Mouse (Mus musculus): ENCODE results near the gene Pusl1. TPM values are rescaled to one million over a fixed set of nuclear protein-coding genes. Genes with fewer than 3 reads are reported as not detected.
A peak's percentile ranks its signal among the peaks of the same experiment; 100 is the strongest.

Gene Pusl1
- polyA plus RNA-seq, 1 experiment from 2014 or later = 31.5 TPM

DNA sequence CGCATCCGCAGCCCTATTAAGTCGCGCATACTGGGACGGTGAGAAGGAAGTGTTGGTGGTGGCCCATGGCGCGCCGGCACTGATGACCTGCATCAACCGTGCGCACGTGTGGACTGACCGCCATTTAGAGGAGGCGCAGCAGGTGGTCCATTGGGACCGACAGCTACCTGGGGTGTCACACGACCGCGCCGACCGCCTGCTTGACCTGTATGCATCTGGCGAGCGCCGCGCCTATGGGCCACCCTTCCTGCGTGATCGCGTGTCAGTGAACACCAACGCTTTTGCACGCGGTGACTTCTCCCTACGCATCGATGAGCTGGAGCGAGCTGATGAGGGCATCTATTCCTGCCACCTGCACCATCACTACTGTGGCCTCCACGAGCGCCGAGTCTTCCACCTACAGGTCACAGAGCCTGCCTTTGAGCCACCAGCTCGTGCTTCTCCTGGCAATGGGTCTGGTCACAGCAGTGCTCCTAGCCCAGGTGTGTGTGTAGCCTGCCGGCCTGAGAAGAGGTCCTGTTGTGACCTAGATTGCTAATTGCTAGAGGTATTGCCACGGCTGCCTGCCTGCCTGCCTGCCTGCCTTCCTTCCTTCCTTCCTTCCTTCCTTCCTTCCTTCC, 49.8 kb downstream of the Pusl1 start:
- WGBS = 43% methylated on average over 38 of the region's 38 CpGs
- H3K4me2 ChIP-seq = peak overlapping the region; percentile 95
- ATAC-seq (ENCODE audit: insufficient number of reproducible peaks, low FRiP score) = no peak
- H3K4me1 ChIP-seq (replicated peaks) = peaks cover 51% of the 10 kb centered on the region
- no peaks in the 10 kb centered on the region for H3K9me3 ChIP-seq (replicated peaks)
- H3K9ac ChIP-seq = no peak overlapping the region
- H3K27me3 ChIP-seq (replicated peaks) = peaks cover 4% of the 10 kb centered on the region; the same call in 1 of the 2 replicates
- H3K27ac ChIP-seq (ENCODE audit: poor library complexity, severe bottlenecking) = no peak overlapping the region
- peaks cover 23% of the 10 kb centered on the region for H3K36me3 ChIP-seq
- H3K4me3 ChIP-seq = 0 out of 2 replicates have a peak overlapping the region, but pooled peaks have one; percentile 56

DNA sequence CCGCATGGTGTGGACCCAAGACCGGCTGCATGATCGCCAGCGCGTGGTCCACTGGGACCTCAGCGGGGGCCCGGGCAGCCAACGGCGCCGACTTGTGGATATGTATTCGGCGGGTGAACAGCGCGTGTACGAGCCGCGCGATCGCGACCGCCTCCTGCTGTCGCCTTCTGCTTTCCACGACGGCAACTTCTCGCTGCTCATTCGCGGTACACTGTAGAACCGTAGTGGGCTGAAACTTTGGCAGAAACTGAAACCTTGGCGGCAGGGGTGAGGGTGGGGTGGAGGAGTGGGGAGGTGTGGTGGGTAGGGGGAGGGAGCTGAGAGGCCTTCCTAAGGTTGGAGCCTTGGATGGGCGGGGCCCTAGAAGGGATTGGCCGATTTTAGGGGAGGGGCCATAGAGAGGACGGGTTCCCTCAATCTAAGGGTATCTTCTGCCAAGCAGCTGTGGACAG, 50.6 kb downstream of the Pusl1 start:
- Histone ChIP-seq H3K4me1 (replicated peaks) (peaks cover 45% of the 10 kb centered on the region), H3K27ac (ENCODE audit: poor library complexity, severe bottlenecking) (no peak overlapping the region), H3K27me3 (replicated peaks) (peaks cover 4% of the 10 kb centered on the region; the same call in 1 of the 2 replicates), H3K36me3 (peaks cover 23% of the 10 kb centered on the region), H3K4me2 (peak overlapping the region; percentile 95), H3K4me3 (peak overlapping the region; percentile 56), H3K9me3 (replicated peaks) (no peaks in the 10 kb centered on the region), H3K9ac (peak overlapping the region; percentile 80)
- whole genome bisulfite sequencing = under 1% methylated on average over 32 of the region's 32 CpGs
- ATAC-seq (ENCODE audit: insufficient number of reproducible peaks, low FRiP score) = peak; percentile 58

DNA sequence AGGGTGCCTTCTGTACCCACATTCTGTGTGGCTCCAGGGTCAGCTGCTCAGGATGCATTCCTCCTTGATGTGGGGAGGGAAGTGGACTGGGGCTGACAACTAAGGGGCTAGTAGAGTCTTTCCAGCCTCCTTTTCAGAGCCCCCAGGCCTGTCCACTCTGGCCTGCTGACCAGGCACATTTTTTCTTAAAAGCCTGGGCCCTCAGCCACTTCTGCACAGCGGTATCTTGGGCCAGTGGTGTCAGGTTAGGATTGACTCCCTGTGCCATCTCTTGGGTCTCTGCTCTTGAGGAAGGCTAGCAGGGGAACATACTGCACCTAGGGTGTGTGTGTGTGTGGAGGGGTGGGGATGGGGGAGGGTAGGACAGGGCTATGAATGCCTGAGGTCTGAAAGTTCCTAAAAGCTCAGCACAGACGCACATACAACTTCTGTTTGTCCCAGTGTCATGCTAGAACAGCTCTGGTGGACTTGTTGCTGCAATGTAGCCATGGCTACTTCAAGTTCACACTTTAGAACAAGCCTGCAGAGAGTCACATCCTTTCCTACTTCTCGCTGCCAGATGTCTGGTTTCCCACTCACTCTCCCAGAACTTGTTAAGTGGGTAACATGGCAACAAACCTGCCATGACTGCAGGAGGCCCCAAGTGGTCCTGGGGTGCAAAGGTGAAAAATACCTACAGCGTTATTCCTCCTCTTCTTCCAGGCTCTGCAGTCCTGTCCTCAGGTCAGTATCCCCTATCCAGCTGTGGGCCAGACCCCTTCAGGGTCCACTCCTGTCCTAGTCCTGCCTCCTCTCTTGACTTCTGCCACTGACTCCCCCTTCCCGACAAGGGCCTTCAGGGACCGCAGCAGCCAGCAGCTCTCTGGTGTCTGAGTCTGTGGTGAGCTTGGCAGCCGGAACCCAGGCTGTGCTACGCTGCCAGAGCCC, 51.2 kb downstream of the Pusl1 start:
- WGBS = 10% methylated on average over 8 of the region's 8 CpGs

DNA sequence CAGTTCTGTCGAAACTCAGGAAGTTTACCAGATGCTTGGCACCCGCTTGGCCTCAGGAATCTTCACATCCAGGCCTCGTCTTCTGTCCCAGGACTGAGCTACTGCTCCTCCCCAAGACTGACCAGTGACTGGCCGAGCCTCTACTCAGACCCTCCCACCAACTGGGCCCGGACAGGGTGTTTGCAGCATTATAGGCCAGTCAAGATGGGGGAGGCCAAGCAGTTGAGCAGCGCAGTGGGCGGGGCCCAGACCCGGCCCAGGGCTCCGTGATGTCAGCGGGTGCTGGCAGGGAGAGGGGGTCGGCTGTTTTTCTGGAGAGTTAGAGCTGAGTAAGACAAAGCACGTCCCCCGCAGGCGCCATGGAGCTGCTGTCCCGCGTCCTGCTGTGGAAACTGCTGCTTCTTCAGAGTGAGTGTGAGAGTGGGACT, 52.1 kb downstream of the Pusl1 start, which contains the start of gene Mxra8:
TSS of gene Mxra8 (plus strand) at position 198 of the 428 bp plus-strand sequence.
- Histone ChIP-seq H3K4me2 (peak within 1 kb of the TSS; percentile 95), H3K4me3 (peak within 1 kb of the TSS; percentile 56), H3K27me3 (replicated peaks) (peaks cover 4% of the 10 kb centered on the region; the same call in 1 of the 2 replicates), H3K9me3 (replicated peaks) (no peaks in the 10 kb centered on the region), H3K27ac (ENCODE audit: poor library complexity, severe bottlenecking) (peak within 1 kb of the TSS; percentile 77), H3K36me3 (peaks cover 23% of the 10 kb centered on the region), H3K9ac (peak within 1 kb of the TSS; percentile 80), H3K4me1 (replicated peaks) (peaks cover 45% of the 10 kb centered on the region)
- WGBS = 4% methylated on average over 16 of the region's 16 CpGs
- ATAC-seq (ENCODE audit: insufficient number of reproducible peaks, low FRiP score) = peak; percentile 92

More for the DNA sequence above, 51.2 kb downstream of the Pusl1 start:
- no peak for ATAC-seq (ENCODE audit: insufficient number of reproducible peaks, low FRiP score)
- H3K4me1 ChIP-seq (replicated peaks) = peaks cover 45% of the 10 kb centered on the region
- H3K9me3 ChIP-seq (replicated peaks) = no peaks in the 10 kb centered on the region
- H3K4me2 ChIP-seq = peak overlapping the region; percentile 95
- peak overlapping the region; percentile 77 for H3K27ac ChIP-seq (ENCODE audit: poor library complexity, severe bottlenecking)
- H3K36me3 ChIP-seq = peaks cover 23% of the 10 kb centered on the region
- peak overlapping the region; percentile 80 for H3K9ac ChIP-seq
- peak overlapping the region; percentile 56 for H3K4me3 ChIP-seq
- H3K27me3 ChIP-seq (replicated peaks) = peaks cover 4% of the 10 kb centered on the region; the same call in 1 of the 2 replicates

DNA sequence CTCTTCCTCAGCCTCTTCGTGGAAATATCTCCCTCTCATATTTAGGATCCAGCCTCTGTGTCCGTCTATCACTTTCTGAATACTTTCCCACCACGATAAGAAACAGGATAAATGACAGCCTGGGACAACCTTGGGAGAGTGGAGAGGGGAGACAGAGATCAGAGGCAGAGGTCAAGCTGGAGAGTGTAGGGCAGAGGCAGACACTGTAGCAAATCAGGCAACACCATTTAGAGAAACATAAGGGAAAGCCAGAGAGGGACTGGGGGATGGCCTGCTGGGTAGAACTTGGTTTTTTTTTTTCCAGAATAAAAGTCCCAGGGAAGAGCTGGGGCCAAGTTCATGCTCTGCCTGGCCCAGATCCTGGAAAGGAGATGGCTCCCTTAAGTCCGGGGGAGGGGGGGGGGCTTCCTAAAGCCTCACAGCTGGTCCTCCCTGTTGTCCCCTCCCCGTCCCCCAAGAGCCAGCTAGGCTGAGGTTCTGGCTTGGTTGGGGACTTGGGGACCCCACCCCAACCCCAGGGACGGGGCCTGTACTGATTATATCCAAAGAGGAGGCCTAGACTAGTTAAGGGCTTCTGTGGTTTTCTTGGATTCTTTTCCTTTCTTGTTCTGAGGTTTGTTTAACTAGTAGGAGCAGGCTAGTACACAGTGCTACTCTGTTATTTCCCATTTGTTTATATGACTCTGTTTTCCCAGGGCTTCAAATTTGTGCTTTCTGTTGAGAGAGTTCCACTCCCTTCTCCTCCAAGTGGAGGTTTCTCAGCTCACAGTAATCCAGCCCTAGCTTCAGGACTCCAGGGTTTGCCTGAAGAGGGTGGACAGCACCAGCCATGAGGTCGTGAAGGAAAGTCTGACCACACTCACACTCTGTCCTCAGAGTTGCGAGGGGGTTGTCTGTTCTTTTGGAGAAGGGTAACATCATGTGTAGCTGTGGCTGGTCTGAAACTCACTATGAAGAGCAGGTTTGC, 53.1 kb downstream of the Pusl1 start:
- WGBS = 39% methylated on average over 8 of the region's 8 CpGs
- Histone ChIP-seq H3K27me3 (replicated peaks) (peaks cover 4% of the 10 kb centered on the region; the same call in 1 of the 2 replicates), H3K4me3 (no peak overlapping the region), H3K4me2 (peak overlapping the region; percentile 95; the same call in 1 of the 2 replicates), H3K4me1 (replicated peaks) (peaks cover 53% of the 10 kb centered on the region), H3K27ac (ENCODE audit: poor library complexity, severe bottlenecking) (peak overlapping the region; percentile 77), H3K9me3 (replicated peaks) (no peaks in the 10 kb centered on the region), H3K36me3 (peaks cover 18% of the 10 kb centered on the region), H3K9ac (0 out of 2 replicates have a peak overlapping the region, but pooled peaks have one; percentile 25)
- no peak for ATAC-seq (ENCODE audit: insufficient number of reproducible peaks, low FRiP score)

Small RNA genes lying within 50 kb of the gene (microRNA-seq; reads per million reads assigned to microRNA genes)
- not detected for gene Gm22991

Other genes with a start within 250 kb of the Pusl1 start
- not detected in 2 replicates for gene Gm10563, start 246.4 kb downstream of the Pusl1 start, polyA plus RNA-seq (2016; fragmentation: Nextera tagmentation; extraction: Ambion mirVana)
- 72.0 and 75.7 TPM in 2 replicates for gene Mmp23, start 238.4 kb downstream of the Pusl1 start, polyA plus RNA-seq (2016; fragmentation: Nextera tagmentation; extraction: Ambion mirVana)
- 21.7 and 22.4 TPM in 2 replicates for gene Mib2, start 222.6 kb downstream of the Pusl1 start, polyA plus RNA-seq (2016; fragmentation: Nextera tagmentation; extraction: Ambion mirVana)
- gene Fndc10, start 197.4 kb downstream of the Pusl1 start, polyA plus RNA-seq (2016; fragmentation: Nextera tagmentation; extraction: Ambion mirVana) = 5.2 and 5.5 TPM in 2 replicates
- 111 and 116 TPM in 2 replicates for gene Ssu72, start 187.0 kb downstream of the Pusl1 start, polyA plus RNA-seq (2016; fragmentation: Nextera tagmentation; extraction: Ambion mirVana)
- gene Tmem240, start 157.0 kb downstream of the Pusl1 start, polyA plus RNA-seq (2016; fragmentation: Nextera tagmentation; extraction: Ambion mirVana) = 0.63 and 0.67 TPM in 2 replicates
- 102 and 104 TPM in 2 replicates for gene Atad3a, start 130.7 kb downstream of the Pusl1 start, polyA plus RNA-seq (2016; fragmentation: Nextera tagmentation; extraction: Ambion mirVana)
- gene Vwa1, start 117.1 kb downstream of the Pusl1 start, polyA plus RNA-seq (2016; fragmentation: Nextera tagmentation; extraction: Ambion mirVana) = 1.7 TPM in 2 replicates
- gene Tmem88b, start 105.9 kb downstream of the Pusl1 start, polyA plus RNA-seq (2016; fragmentation: Nextera tagmentation; extraction: Ambion mirVana) = 7.0 and 7.2 TPM in 2 replicates
- not detected in 2 replicates for gene Ankrd65, start 101.3 kb downstream of the Pusl1 start, polyA plus RNA-seq (2016; fragmentation: Nextera tagmentation; extraction: Ambion mirVana)
- gene Mrpl20, start 88.9 kb downstream of the Pusl1 start, polyA plus RNA-seq (2016; fragmentation: Nextera tagmentation; extraction: Ambion mirVana) = 137 and 151 TPM in 2 replicates
- 137 TPM in 2 replicates for gene Ccnl2, start 79.3 kb downstream of the Pusl1 start, polyA plus RNA-seq (2016; fragmentation: Nextera tagmentation; extraction: Ambion mirVana)
- 128 and 132 TPM in 2 replicates for gene Aurkaip1, start 60.5 kb downstream of the Pusl1 start, polyA plus RNA-seq (2016; fragmentation: Nextera tagmentation; extraction: Ambion mirVana)
- 50.2 and 62.4 TPM in 2 replicates for gene Mxra8, start 52.1 kb downstream of the Pusl1 start, polyA plus RNA-seq (2016; fragmentation: Nextera tagmentation; extraction: Ambion mirVana)
- 9.4 and 10.1 TPM in 2 replicates for gene Dvl1, start 44.4 kb downstream of the Pusl1 start, polyA plus RNA-seq (2016; fragmentation: Nextera tagmentation; extraction: Ambion mirVana)
- 0.13 and 0.19 TPM in 2 replicates for gene Tas1r3, start 28.4 kb downstream of the Pusl1 start, polyA plus RNA-seq (2016; fragmentation: Nextera tagmentation; extraction: Ambion mirVana)
- gene Cptp, start 22.3 kb downstream of the Pusl1 start, polyA plus RNA-seq (2016; fragmentation: Nextera tagmentation; extraction: Ambion mirVana) = 9.2 and 10.1 TPM in 2 replicates
- 37.8 and 38.3 TPM in 2 replicates for gene Ints11, start 22.2 kb downstream of the Pusl1 start, polyA plus RNA-seq (2016; fragmentation: Nextera tagmentation; extraction: Ambion mirVana)
- 13.8 and 14.2 TPM in 2 replicates for gene Acap3, start within 50 bp of the Pusl1 start, polyA plus RNA-seq (2016; fragmentation: Nextera tagmentation; extraction: Ambion mirVana)
- 101 and 107 TPM in 2 replicates for gene Ube2j2, start 52.0 kb upstream of the Pusl1 start, polyA plus RNA-seq (2016; fragmentation: Nextera tagmentation; extraction: Ambion mirVana)
- gene C1qtnf12, start 70.5 kb upstream of the Pusl1 start, polyA plus RNA-seq (2016; fragmentation: Nextera tagmentation; extraction: Ambion mirVana) = 21.1 and 23.8 TPM in 2 replicates
- gene B3galt6, start 100.9 kb upstream of the Pusl1 start, polyA plus RNA-seq (2016; fragmentation: Nextera tagmentation; extraction: Ambion mirVana) = 10.3 and 11.0 TPM in 2 replicates
- gene Sdf4, start 101.1 kb upstream of the Pusl1 start, polyA plus RNA-seq (2016; fragmentation: Nextera tagmentation; extraction: Ambion mirVana) = 138 and 140 TPM in 2 replicates
- gene Tnfrsf4, start 122.1 kb upstream of the Pusl1 start, polyA plus RNA-seq (2016; fragmentation: Nextera tagmentation; extraction: Ambion mirVana) = 0.37 TPM in 1 of 2 replicates, not detected in the other
- gene Tnfrsf18, start 134.4 kb upstream of the Pusl1 start, polyA plus RNA-seq (2016; fragmentation: Nextera tagmentation; extraction: Ambion mirVana) = 1.9 and 2.1 TPM in 2 replicates
- 0.14 and 0.24 TPM in 2 replicates for gene Ttll10, start 167.6 kb upstream of the Pusl1 start, polyA plus RNA-seq (2016; fragmentation: Nextera tagmentation; extraction: Ambion mirVana)
- 22.1 and 23.7 TPM in 2 replicates for gene 9430015G10Rik, start 218.2 kb upstream of the Pusl1 start, polyA plus RNA-seq (2016; fragmentation: Nextera tagmentation; extraction: Ambion mirVana)
- gene Rnf223, start 238.7 kb upstream of the Pusl1 start, polyA plus RNA-seq (2016; fragmentation: Nextera tagmentation; extraction: Ambion mirVana) = 0.28 and 0.33 TPM in 2 replicates